Mouse (Mus musculus) limb, embryonic 13.5 days (tissue): ENCODE data around the gene Atp6v1g3. TPM values are rescaled to one million over a fixed set of nuclear protein-coding genes. Genes with fewer than 3 reads are reported as not detected.

Experiments used
- ATAC-seq: fragments of 200-750 bp; cut with Nextera tagmentation; 2 replicates; pipeline ENCODE4 v1.8.0; 2017; ENCODE audit warnings: low read depth, moderate number of reproducible peaks, moderate TSS enrichment; ENCODE audit not compliant: low FRiP score
- H3K27ac ChIP-seq: fragments of 300-500 bp; sonication (generic); 2 replicates; pipeline ENCODE4 v1.5.1; 2015; ENCODE audit warnings: inconsistent platforms, mild to moderate bottlenecking, moderate library complexity
- H3K27me3 ChIP-seq: fragments of 300-500 bp; sonication (generic); 2 replicates; pipeline ENCODE4 v1.6.1; 2015; ENCODE audit warnings: mild to moderate bottlenecking, inconsistent platforms
- H3K36me3 ChIP-seq: fragments of 300-500 bp; sonication (generic); 2 replicates; pipeline ENCODE4 v1.6.1; 2015; ENCODE audit warnings: inconsistent platforms, mild to moderate bottlenecking, moderate library complexity
- H3K4me1 ChIP-seq: fragments of 300-500 bp; sonication (generic); 2 replicates; pipeline ENCODE4 v1.6.1; 2015; ENCODE audit warnings: inconsistent platforms
- H3K4me2 ChIP-seq: fragments of 300-500 bp; sonication (generic); replicated peaks from 2 replicates; pipeline ENCODE4 v1.6.1; 2015; ENCODE audit warnings: inconsistent platforms, mild to moderate bottlenecking, moderate library complexity
- H3K4me3 ChIP-seq: fragments of 300-500 bp; sonication (generic); 2 replicates; pipeline ENCODE4 v1.5.1; 2015; ENCODE audit warnings: moderate library complexity, mild to moderate bottlenecking, inconsistent platforms
- H3K9ac ChIP-seq: fragments of 300-500 bp; sonication (generic); 2 replicates; pipeline ENCODE4 v1.6.1; 2015; ENCODE audit warnings: mild to moderate bottlenecking, inconsistent platforms
- H3K9me3 ChIP-seq: fragments of 300-500 bp; sonication (generic); 2 replicates; pipeline ENCODE4 v1.6.1; 2016; ENCODE audit warnings: inconsistent platforms
- WGBS: fragments of 180-500 bp; shearing (Covaris S2); methylation state at CpG from one replicate; pipeline ENCODE4 v1.1.7; 2015; 5-methylcytosine and 5-hydroxymethylcytosine counted together
- polyA plus RNA-seq: library from polyadenylated mRNA; unstranded; fragments of >200 nt; fragmentation: Nextera tagmentation; extraction: Ambion mirVana; gene quantifications from 2 replicates; pipeline ENCODE4 v1.2.1, GENCODE M21; 2015

The Atp6v1g3 gene
- polyA plus RNA-seq, 1 experiment from 2014 or later: 0.51 TPM

- peaks cover 6% of the 10 kb centered on the region; the same call in 1 of the 2 replicates for H3K9me3 ChIP-seq
- no peak overlapping the region for H3K4me2 ChIP-seq
- ATAC-seq: no peak
- 89% methylated on average over 4 of the region's 4 CpGs for WGBS
- H3K4me1 ChIP-seq: no peaks in the 10 kb centered on the region
- no peak overlapping the region for H3K9ac ChIP-seq
- no peaks in the 10 kb centered on the region for H3K36me3 ChIP-seq
- H3K4me3 ChIP-seq: no peak overlapping the region
- H3K27ac ChIP-seq: no peak overlapping the region
- 0 out of 2 replicates have a peak, but pooled peaks cover 5% of the 10 kb centered on the region for H3K27me3 ChIP-seq
Measured at GRCm38 (mm10) chr1:138256172-138256789, 17.3 kb upstream of the Atp6v1g3 start.

GRCm38 (mm10) chr1:138258758-138259157 is 14.8 kb upstream of the Atp6v1g3 start:
- H3K27me3 ChIP-seq: 0 out of 2 replicates have a peak, but pooled peaks cover under 1% of the 10 kb centered on the region
- WGBS: 74% methylated on average over 4 of the region's 4 CpGs
- no peak overlapping the region for H3K9ac ChIP-seq
- no peak overlapping the region for H3K4me3 ChIP-seq
- H3K27ac ChIP-seq: no peak overlapping the region
- no peak for ATAC-seq
- no peak overlapping the region for H3K4me2 ChIP-seq
- H3K4me1 ChIP-seq: no peaks in the 10 kb centered on the region
- H3K36me3 ChIP-seq: no peaks in the 10 kb centered on the region
- peaks cover 6% of the 10 kb centered on the region; the same call in 1 of the 2 replicates for H3K9me3 ChIP-seq

GRCm38 (mm10) chr1:138261520-138261919 is 12.0 kb upstream of the Atp6v1g3 start:
- Histone ChIP-seq H3K27me3 (no peaks in the 10 kb centered on the region), H3K9me3 (peaks cover 4% of the 10 kb centered on the region; the same call in 1 of the 2 replicates), H3K4me3 (no peak overlapping the region), H3K9ac (no peak overlapping the region), H3K4me1 (no peaks in the 10 kb centered on the region), H3K36me3 (no peaks in the 10 kb centered on the region), H3K27ac (no peak overlapping the region), H3K4me2 (no peak overlapping the region)
- WGBS: 87% methylated on average over 3 of the region's 3 CpGs
- no peak for ATAC-seq

GRCm38 (mm10) chr1:138262408-138262807 is 11.1 kb upstream of the Atp6v1g3 start:
- Histone ChIP-seq H3K27ac (no peak overlapping the region), H3K4me2 (no peak overlapping the region), H3K9ac (no peak overlapping the region), H3K9me3 (no peaks in the 10 kb centered on the region), H3K27me3 (no peaks in the 10 kb centered on the region), H3K4me1 (no peaks in the 10 kb centered on the region), H3K4me3 (no peak overlapping the region), H3K36me3 (no peaks in the 10 kb centered on the region)
- no peak for ATAC-seq

GRCm38 (mm10) chr1:138267465-138268055 is 6.0 kb upstream of the Atp6v1g3 start:
- Histone ChIP-seq H3K4me3 (no peak overlapping the region), H3K27me3 (no peaks in the 10 kb centered on the region), H3K9ac (no peak overlapping the region), H3K36me3 (no peaks in the 10 kb centered on the region), H3K4me1 (no peaks in the 10 kb centered on the region), H3K4me2 (no peak overlapping the region), H3K27ac (no peak overlapping the region), H3K9me3 (no peaks in the 10 kb centered on the region)
- ATAC-seq: no peak
- 87% methylated on average over 5 of the region's 5 CpGs for WGBS

- Histone ChIP-seq H3K27ac (no peak overlapping the region), H3K9me3 (no peaks in the 10 kb centered on the region), H3K36me3 (no peaks in the 10 kb centered on the region), H3K9ac (no peak overlapping the region), H3K4me3 (no peak overlapping the region), H3K27me3 (peaks cover 25% of the 10 kb centered on the region), H3K4me1 (peaks cover 9% of the 10 kb centered on the region), H3K4me2 (no peak overlapping the region)
- no peak for ATAC-seq
- WGBS: 82% methylated on average over 3 of the region's 3 CpGs
Measured at GRCm38 (mm10) chr1:138274930-138275329, 1.4 kb downstream of the Atp6v1g3 start.

GRCm38 (mm10) chr1:138275859-138276258 is 2.3 kb downstream of the Atp6v1g3 start:
- WGBS: 43% methylated on average over 5 of the region's 5 CpGs
- Histone ChIP-seq H3K9ac (no peak overlapping the region), H3K4me3 (no peak overlapping the region), H3K27ac (no peak overlapping the region), H3K27me3 (peaks cover 28% of the 10 kb centered on the region), H3K4me2 (no peak overlapping the region), H3K36me3 (no peaks in the 10 kb centered on the region), H3K4me1 (peaks cover 9% of the 10 kb centered on the region), H3K9me3 (no peaks in the 10 kb centered on the region)
- ATAC-seq: no peak

- Histone ChIP-seq H3K4me3 (no peak overlapping the region), H3K9ac (no peak overlapping the region), H3K36me3 (no peaks in the 10 kb centered on the region), H3K4me2 (no peak overlapping the region), H3K27ac (no peak overlapping the region), H3K27me3 (peaks cover 19% of the 10 kb centered on the region), H3K4me1 (peaks cover 21% of the 10 kb centered on the region), H3K9me3 (no peaks in the 10 kb centered on the region)
- WGBS: 37% methylated on average over 6 of the region's 6 CpGs
- ATAC-seq: no peak
Measured at GRCm38 (mm10) chr1:138281139-138281538, 7.6 kb downstream of the Atp6v1g3 start.

GRCm38 (mm10) chr1:138282413-138283141 is 9.0 kb downstream of the Atp6v1g3 start:
- WGBS: 19% methylated on average over 3 of the region's 3 CpGs
- ATAC-seq: 0 out of 2 replicates have a peak, but pooled peaks have one; percentile 54
- Histone ChIP-seq H3K4me2 (no peak overlapping the region), H3K4me1 (peaks cover 18% of the 10 kb centered on the region), H3K9me3 (no peaks in the 10 kb centered on the region), H3K4me3 (no peak overlapping the region), H3K27ac (no peak overlapping the region), H3K36me3 (no peaks in the 10 kb centered on the region), H3K9ac (no peak overlapping the region), H3K27me3 (peaks cover 19% of the 10 kb centered on the region)

GRCm38 (mm10) chr1:138287665-138288064 is 14.1 kb downstream of the Atp6v1g3 start:
- Histone ChIP-seq H3K4me3 (no peak overlapping the region), H3K4me2 (no peak overlapping the region), H3K27ac (no peak overlapping the region), H3K9ac (no peak overlapping the region), H3K27me3 (no peaks in the 10 kb centered on the region), H3K36me3 (no peaks in the 10 kb centered on the region), H3K9me3 (no peaks in the 10 kb centered on the region), H3K4me1 (peaks cover 8% of the 10 kb centered on the region)
- no peak for ATAC-seq
- WGBS: 89% methylated on average over 4 of the region's 4 CpGs

- H3K4me1 ChIP-seq: no peaks in the 10 kb centered on the region
- no peak overlapping the region for H3K27ac ChIP-seq
- no peak overlapping the region for H3K4me3 ChIP-seq
- 93% methylated on average over 1 of the region's 1 CpGs for WGBS
- no peaks in the 10 kb centered on the region for H3K9me3 ChIP-seq
- H3K9ac ChIP-seq: no peak overlapping the region
- no peak overlapping the region for H3K4me2 ChIP-seq
- H3K27me3 ChIP-seq: no peaks in the 10 kb centered on the region
- H3K36me3 ChIP-seq: no peaks in the 10 kb centered on the region
- ATAC-seq: no peak
Measured at GRCm38 (mm10) chr1:138288721-138289120, 15.2 kb downstream of the Atp6v1g3 start.
